Mouse (Mus musculus) liver, postnatal 0 days (tissue): ENCODE measurements around the gene Nxph1.

Experiments
- CTCF ChIP-seq: sonication (generic); IDR thresholded peaks from 2 replicates; pipeline ENCODE4 v1.5.1; 2016; ENCODE audit warnings: antibody characterized with exemption, low read depth
- EP300 ChIP-seq: IDR thresholded peaks from 2 replicates; pipeline ENCODE4 v1.6.1; 2016; ENCODE audit warnings: antibody characterized with exemption, low read depth, mild to moderate bottlenecking

- no peak for TF ChIP-seq CTCF
- TF ChIP-seq EP300 = no peak
These were observed 118.2 kb downstream of the Nxph1 start for GRCm38 (mm10) chr6:9066435-9066834.
